Mouse (Mus musculus) cerebellum, adult 9-10 months (tissue): Measurements from ENCODE around the gene Pigb.
"Not testable (repeated sequence)": the region's sequence is repeated elsewhere in the genome, so short reads cannot be mapped to it uniquely, and the experiment has no call there.

Experiments used
- DNase-seq: peaks from one replicate; pipeline ENCODE4 v3.0.0; 2022

Pigb gene

GRCm38 (mm10) chr9:73040080-73040479 is at the start of gene Pigb:
Gene Pigb (minus strand): TSS chr9:73040378.
- DNase-seq = no peak

DNA sequence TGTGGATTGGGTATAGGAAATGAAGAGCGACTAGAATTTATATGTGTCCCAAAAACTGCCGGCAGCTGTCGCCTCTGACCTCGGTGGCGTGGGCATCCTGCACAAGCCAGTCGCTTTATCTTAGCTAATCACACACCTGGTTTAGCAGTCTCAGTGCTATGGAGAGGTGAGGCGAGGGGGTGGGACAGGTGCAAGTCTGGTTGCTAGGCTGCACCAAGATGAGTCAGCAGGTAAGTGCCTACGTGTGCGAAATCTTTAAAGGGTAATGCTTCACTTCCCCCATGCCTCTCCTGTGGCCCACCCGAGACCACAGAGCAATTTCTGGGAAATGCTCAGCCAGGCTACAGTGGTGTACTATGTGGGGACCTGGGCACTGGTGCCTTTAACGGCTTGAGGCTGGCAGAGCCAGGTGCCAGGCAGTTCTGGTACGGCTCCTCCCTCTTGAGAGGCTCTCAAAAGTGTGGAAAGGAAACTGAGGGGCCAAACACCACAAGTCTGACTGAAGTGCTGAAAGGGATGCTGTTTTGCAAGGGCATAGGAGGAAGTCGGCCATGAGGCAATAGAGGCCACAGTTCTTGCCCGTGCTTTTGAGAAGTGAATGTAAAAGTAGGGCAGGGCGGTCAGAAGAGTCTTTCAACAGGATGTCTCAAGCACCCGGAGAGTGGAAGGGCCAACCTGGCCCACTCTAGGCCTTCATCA is 49.2 kb upstream of the Pigb start:
- no peak for DNase-seq

DNA sequence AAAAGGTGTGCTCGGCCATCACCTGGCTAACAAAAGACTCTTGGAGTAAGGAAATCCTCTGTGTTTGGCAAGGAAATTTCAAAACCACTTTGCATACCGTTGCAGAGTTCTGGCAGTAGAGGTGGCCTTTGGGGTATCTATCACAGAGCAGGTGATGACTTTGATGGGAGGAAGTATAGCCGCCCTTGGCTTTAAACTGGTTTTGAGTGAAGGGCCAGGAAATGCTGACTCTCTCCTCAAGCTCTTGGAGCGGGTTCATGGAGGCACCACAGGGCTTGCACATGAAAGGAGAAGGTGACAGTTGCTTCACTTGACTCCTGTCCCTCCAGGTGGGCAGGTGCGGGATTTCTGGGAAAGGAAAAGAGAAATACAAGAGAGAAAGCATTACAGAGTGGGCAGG is 47.4 kb upstream of the Pigb start:
- DNase-seq = no peak

GRCm38 (mm10) chr9:73087121-73087520 is 46.9 kb upstream of the Pigb start:
- no peak for DNase-seq

GRCm38 (mm10) chr9:73085845-73086244 is 45.7 kb upstream of the Pigb start:
- DNase-seq = no peak

DNA sequence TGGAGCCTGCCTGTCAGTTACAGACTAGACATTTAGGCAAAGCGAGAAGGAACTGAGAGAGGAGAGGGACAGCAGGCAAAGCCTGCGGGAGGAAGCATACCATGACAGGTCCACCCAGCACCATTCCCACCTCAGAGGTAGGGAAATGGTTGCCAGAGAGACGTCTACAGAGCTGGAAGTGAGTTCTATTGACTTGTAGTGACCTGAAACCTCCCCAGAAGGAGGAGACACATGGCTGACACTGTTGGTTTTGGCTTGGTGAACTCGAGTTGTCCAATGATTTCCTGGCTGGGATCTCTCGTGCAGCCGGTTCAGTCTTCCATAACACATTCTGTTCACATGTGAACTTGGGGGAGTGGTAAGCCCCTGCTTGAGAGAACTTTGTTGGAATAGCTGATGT is 43.8 kb upstream of the Pigb start:
- no peak for DNase-seq

DNA sequence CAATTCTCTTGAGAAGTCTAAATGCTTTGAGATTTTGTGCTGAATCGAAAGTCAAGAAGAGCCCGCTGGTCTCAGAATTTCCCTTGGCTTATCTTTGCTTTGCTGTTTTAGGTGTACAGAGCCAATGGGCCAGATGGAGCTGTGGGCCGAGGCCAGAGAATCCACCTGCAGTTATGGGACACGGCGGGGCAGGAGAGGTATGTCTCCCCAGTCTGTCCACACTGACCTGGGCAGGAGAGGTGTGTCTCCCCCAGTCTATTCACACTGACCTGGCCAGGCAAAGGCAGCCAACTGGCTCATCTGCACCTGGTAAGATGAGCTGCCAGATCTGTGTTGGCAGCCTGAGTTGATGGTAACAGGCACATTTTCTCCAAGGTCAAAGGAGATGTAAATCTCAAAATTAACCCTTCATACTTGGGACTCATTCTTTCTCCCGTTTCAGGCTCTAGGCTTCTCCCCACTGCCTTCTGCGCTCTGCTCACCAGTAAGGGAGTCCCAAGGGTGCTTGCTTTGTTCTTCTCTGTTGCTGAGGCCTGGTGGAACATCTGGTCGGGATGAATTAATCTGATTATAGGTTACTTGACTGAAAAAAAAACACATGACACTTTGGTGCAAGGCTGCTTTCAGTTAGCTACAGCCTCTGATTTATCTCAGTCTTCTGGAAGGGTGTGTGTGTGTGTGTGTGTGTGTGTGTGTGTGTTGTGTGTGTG is 42.3 kb upstream of the Pigb start:
- DNase-seq = peak; percentile 93

GRCm38 (mm10) chr9:73079801-73080325 is 39.7 kb upstream of the Pigb start:
- no peak for DNase-seq

- DNase-seq = not testable (repeated sequence)
Measured at GRCm38 (mm10) chr9:73079349-73079748, 39.2 kb upstream of the Pigb start.

DNA sequence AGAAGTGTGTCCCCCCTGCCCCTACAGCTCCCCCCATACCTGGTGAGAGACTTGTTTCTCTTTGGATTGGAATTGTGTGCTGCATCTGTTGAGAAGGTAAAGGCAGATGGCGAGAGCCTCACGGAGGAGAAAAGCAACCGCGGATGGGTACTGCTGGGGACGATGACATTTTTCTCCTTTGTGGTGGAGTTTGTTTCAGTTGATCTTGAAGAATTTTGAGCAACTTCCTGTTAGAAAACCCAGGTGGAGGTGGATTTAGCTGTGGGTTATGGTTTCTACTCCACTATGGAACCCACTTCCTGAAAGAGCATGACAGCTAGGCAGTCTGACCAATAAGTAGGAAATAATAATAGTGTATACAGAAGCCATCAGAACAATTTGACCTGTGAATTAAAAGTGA is 33.0 kb upstream of the Pigb start:
- DNase-seq = no peak

DNA sequence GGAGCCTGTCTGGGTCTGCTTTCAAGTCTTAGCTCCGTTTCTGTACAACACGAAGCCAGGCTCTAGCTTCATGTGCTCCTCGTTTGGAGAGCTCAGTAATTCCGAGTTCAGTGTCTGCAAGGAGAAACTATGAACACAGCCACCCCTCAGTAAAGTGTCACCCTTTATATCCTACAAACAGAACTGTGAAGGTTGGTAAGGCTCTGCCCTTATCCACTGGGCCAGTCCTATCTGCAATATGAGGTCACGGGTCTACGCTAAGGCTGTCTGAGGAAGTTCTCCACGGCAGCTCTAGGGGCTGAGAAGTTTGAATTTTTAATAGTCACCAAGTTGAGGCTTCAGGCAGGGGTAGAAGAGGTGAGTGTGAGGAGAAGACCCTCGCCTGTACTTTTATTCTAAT is 32.2 kb upstream of the Pigb start:
- DNase-seq = no peak

- DNase-seq = no peak
Measured at GRCm38 (mm10) chr9:73070971-73071659, 30.9 kb upstream of the Pigb start.

DNA sequence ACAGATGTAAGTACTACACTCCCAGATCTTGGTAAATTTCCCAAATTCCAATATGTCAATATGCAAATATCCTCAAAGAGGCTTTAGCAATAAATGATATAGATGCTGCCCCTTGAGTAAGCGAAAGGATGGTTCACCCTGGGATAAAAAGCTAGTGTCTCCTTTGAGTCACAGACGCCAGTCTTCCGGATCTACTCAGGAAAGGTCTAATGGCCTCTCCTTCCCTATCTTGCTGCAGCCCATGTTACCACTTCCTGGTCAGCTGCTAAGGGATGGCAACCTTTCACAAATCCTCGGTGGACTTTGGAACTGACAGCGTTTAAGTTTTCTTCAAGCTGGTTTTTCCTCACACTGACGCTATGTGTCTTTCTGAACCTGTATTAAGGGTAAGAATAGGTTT is 28.5 kb upstream of the Pigb start:
- DNase-seq = no peak

- DNase-seq = no peak
Measured at GRCm38 (mm10) chr9:73068230-73068679, 28.1 kb upstream of the Pigb start.

GRCm38 (mm10) chr9:73067086-73067485 is 26.9 kb upstream of the Pigb start:
- DNase-seq = no peak

DNA sequence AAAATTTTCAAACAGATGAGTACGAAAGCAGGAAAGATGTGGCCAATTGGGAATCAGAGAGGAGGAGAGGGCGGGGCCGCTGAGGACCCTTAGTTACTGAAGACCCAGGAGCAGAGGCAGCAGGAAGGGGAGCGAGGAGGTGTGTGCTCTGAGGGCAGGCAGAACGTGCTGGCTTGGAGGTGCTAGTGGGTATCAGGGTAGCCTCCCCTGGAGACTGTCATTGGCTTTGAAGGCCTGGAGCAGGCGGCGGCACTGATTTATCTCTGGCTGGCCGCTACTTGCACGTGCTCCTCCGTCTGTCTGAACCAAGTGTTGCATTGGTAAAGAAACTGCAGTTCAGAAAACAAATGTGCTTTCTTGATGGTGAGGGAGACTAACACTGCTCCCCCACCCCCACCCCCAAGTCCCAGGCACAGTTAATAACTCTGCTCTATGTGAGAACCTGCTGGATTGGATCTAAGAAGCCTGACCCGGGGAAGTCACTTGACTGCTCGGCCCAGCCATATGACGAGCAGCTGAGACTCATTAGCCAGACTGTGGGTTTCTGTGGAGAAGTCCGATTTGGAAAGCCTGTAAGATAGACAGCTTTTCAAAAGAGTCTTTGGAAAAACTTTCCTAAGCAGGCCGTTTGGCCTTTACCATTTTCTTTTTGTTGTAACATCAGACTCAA is 23.6 kb upstream of the Pigb start:
- DNase-seq = no peak

- DNase-seq = no peak
Measured at GRCm38 (mm10) chr9:73059224-73059623, 19.0 kb upstream of the Pigb start.

- DNase-seq = no peak
Measured at GRCm38 (mm10) chr9:73055441-73055911, 15.3 kb upstream of the Pigb start.

GRCm38 (mm10) chr9:73050606-73051005 is 10.4 kb upstream of the Pigb start:
- DNase-seq = no peak

GRCm38 (mm10) chr9:73049833-73050232 is 9.7 kb upstream of the Pigb start:
- DNase-seq = no peak

- DNase-seq = no peak
Measured at GRCm38 (mm10) chr9:73048927-73049326, 8.7 kb upstream of the Pigb start.

GRCm38 (mm10) chr9:73047906-73048305 is 7.7 kb upstream of the Pigb start:
- DNase-seq = no peak

GRCm38 (mm10) chr9:73045711-73046110 is 5.5 kb upstream of the Pigb start:
- DNase-seq = no peak
